Mouse (Mus musculus): ENCODE data around the gene Uhrf1bp1l.

Uhrf1bp1l gene

DNA sequence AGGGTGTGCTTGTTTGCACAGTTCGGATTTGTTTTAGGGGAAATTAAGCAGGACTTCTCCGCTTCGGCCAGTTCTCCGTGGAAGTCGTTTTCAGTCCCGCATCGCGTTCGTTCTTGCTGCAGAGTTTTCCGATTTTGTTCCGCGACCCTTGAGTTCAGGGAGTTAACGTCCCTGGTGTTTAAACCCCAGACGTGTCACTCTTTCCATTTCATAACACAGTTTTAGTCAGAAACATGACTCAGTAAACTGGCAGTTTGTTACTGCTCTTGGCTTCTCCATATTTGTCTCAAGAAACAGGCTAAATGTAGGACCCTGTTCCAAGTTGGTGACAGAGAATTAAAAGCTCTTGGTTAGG is 852 bp downstream of the Uhrf1bp1l start:
- DNase-seq (ENCODE audit: low read depth, low spot score), result peak; percentile 62

DNA sequence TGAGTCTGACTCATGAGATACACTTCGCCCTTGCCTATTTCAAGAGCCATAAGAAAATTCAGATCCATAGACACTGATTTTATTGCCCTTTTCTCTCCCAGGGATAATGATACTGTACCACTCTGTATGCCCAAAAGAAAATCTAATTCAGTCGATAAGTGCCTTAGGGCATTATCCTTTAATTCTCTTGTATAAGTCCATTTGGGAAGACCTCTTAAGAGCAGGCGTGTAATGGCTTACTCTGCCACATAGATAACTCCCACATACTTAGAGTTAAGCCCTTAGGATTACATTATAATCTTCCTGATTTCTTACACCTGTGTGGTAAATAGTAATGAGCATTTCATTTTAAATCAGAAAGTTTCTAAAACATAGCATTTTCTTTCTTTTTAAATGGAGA is 1.8 kb downstream of the Uhrf1bp1l start:
- DNase-seq (ENCODE audit: low read depth, low spot score), result no peak

- peak; percentile 76 for DNase-seq (ENCODE audit: low read depth, low spot score)
These were observed 2.6 kb downstream of the Uhrf1bp1l start for GRCm38 (mm10) chr10:89747221-89747905.

- no peak for DNase-seq (ENCODE audit: low read depth, low spot score)
These were observed 3.1 kb downstream of the Uhrf1bp1l start for GRCm38 (mm10) chr10:89747911-89748310.

GRCm38 (mm10) chr10:89748619-89749018 is 3.8 kb downstream of the Uhrf1bp1l start:
- DNase-seq (ENCODE audit: low read depth, low spot score), result no peak

GRCm38 (mm10) chr10:89751069-89751468 is 6.3 kb downstream of the Uhrf1bp1l start:
- no peak for DNase-seq (ENCODE audit: low read depth, low spot score)

- no peak for DNase-seq (ENCODE audit: low read depth, low spot score)
These were observed 10.4 kb downstream of the Uhrf1bp1l start for GRCm38 (mm10) chr10:89755231-89755630.

DNA sequence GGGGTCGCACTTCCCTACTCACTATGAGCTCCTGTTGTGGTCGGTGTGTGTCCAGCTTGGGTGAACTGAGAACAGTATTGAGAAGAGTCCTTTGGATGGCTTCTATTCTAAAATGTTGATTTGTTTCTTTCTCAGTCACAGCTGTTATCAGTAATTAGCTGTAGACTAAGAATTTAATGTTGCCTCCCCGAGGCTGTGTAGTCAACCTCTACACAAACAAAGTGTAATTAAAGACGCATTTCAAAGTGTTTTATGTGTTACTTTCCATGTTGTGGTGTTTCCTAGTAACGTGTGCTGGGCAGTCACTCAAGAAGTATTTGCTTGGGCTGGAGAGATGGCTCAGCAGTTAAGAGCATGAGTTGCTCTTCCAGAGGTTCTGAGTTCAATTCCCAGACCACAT is 16.0 kb downstream of the Uhrf1bp1l start:
- DNase-seq (ENCODE audit: low read depth, low spot score), result no peak

- peak; percentile 46 for DNase-seq (ENCODE audit: low read depth, low spot score)
These were observed 19.8 kb downstream of the Uhrf1bp1l start for GRCm38 (mm10) chr10:89764457-89765121.

- DNase-seq (ENCODE audit: low read depth, low spot score), result peak; percentile 56
These were observed 21.3 kb downstream of the Uhrf1bp1l start for GRCm38 (mm10) chr10:89765790-89766714.

- no peak for DNase-seq (ENCODE audit: low read depth, low spot score)
These were observed 23.7 kb downstream of the Uhrf1bp1l start for GRCm38 (mm10) chr10:89768352-89769020.

- DNase-seq (ENCODE audit: low read depth, low spot score), result no peak
These were observed 24.3 kb downstream of the Uhrf1bp1l start for GRCm38 (mm10) chr10:89769096-89769495.

DNA sequence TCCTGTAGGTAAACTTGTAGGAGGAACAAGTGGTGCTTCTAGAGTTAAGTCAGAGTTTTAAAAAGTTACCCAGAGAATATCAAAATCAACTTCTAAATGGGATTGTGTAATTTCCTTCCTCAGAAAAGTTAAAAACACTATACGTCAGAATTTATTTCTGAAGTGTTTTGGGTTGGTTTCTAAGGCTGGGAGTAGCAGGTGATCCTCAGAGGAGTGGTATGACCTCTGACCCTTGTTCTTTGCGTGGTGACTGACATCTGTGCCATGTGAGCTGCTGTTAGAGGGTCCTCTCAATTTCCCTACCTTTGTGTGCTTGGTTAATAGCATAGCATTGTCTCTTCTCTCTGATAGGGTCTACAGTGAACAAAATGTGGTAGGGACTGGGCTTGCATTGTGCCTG is 27.1 kb downstream of the Uhrf1bp1l start:
- DNase-seq (ENCODE audit: low read depth, low spot score), result no peak

- DNase-seq (ENCODE audit: low read depth, low spot score), result no peak
These were observed 31.2 kb downstream of the Uhrf1bp1l start for GRCm38 (mm10) chr10:89776029-89776428.

- DNase-seq (ENCODE audit: low read depth, low spot score), result no peak
These were observed 47.1 kb downstream of the Uhrf1bp1l start for GRCm38 (mm10) chr10:89791870-89792269.

GRCm38 (mm10) chr10:89794121-89794520 is 49.3 kb downstream of the Uhrf1bp1l start:
- no peak for DNase-seq (ENCODE audit: low read depth, low spot score)

DNA sequence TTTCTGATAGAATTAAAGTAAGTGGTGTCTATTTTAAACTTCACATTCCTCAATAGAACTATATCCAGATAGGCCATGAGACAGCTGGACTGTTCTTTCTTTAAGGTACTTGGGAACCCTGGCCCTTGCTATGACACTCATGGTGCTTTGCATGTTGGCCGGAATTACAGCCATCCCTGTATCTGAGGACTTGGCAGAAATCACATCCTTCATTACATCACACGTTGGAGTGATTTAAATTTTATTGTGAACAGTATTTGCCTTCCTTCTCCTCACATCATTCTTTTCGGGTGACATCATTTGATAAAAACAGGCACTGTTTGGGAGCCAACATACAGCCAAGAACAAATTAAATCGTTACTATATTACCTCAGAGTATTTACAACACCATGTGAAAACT is 74.4 kb downstream of the Uhrf1bp1l start:
- DNase-seq (ENCODE audit: low read depth, low spot score), result no peak

- peak; percentile 53 for DNase-seq (ENCODE audit: low read depth, low spot score)
These were observed 79.1 kb downstream of the Uhrf1bp1l start for GRCm38 (mm10) chr10:89823906-89824305.

GRCm38 (mm10) chr10:89826896-89827295 is 82.1 kb downstream of the Uhrf1bp1l start:
- no peak for DNase-seq (ENCODE audit: low read depth, low spot score)

- DNase-seq (ENCODE audit: low read depth, low spot score), result peak; percentile 9
These were observed 87.5 kb downstream of the Uhrf1bp1l start for GRCm38 (mm10) chr10:89832334-89832733.

DNA sequence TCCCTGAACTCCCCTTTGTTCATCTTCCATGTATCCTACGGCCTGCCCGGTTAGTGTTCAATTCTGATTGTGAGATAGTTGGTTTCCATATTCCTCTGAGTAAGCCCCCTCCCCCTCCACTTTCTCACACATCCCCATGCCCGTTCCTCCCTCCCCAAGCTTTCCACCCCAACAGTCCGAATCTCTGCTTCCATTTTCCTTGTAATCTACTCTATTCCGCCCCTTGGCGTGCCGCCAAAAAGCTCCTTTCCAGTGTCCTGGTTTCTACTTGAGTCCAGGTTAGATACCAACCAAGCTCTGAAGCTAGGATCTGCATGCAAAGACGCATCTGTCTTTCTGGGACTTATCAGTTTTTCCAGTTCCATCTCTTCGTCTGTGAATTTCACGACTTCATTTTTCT is 88.4 kb downstream of the Uhrf1bp1l start:
- no peak for DNase-seq (ENCODE audit: low read depth, low spot score)

DNA sequence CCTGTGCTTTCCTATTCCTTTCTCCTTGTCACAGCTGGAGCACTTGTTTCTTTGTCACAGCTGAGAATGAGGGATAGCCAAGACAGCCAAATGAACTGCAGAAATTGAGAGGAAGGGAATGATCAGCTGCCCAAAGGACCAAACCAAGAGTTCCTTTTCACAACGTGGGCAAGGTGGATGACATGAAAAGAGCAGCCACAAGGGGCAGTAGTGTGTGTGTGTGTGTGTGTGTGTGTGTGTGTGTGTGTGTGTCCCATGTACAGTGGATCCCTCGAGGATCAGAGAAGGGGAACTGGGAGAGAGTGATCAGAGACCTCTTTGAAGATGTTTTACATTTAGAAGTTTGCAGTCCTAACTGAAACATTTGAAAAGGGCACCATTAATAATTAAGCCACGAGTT is 92.7 kb downstream of the Uhrf1bp1l start:
- DNase-seq (ENCODE audit: low read depth, low spot score), result no peak
